16 mouse cellular contexts compared by ENCODE assay signal in genomic region chr3:126809915-126810314, GRCm38 (mm10).
"Had no signal": no experiment of that assay in that cellular context is flagged by ENCODE, and none has a peak within 500 bp of the region (broad histone marks: within the 10 kb centered on the region; RNA-seq: fewer than 3 reads in every experiment).

No protein-coding gene starts in this region.

- H3K27me3 ChIP-seq: neural tube, embryonic 13.5 days; neural tube, embryonic 15.5 days; stomach, embryonic 15.5 days had no signal

- H3K36me3 ChIP-seq: neural tube, embryonic 13.5 days; stomach, embryonic 15.5 days had no signal

- H3K4me1 ChIP-seq: neural tube, embryonic 15.5 days; stomach, embryonic 15.5 days had no signal

- H3K4me2 ChIP-seq: neural tube, embryonic 13.5 days; neural tube, embryonic 15.5 days; stomach, embryonic 15.5 days had no signal

- H3K9ac ChIP-seq: neural tube, embryonic 13.5 days; neural tube, embryonic 15.5 days; stomach, embryonic 15.5 days had no signal

- DNase-seq: retina, postnatal 1 day; right cerebral cortex, adult 18-20 months; right cerebral cortex, postnatal 14 days; right cerebral cortex, postnatal 25 days; right cerebral cortex, postnatal 4 days; spleen, adult 18-20 months; thymus, adult 18-20 months; thymus, adult 2 months; thymus, postnatal 14 days; thymus, postnatal 25 days; thymus, postnatal 36 days; thymus, postnatal 4 days had no signal

- H3K27ac ChIP-seq: neural tube, embryonic 13.5 days; neural tube, embryonic 15.5 days; stomach, embryonic 15.5 days; stomach, postnatal 0 days had no signal

- H3K9me3 ChIP-seq: neural tube, embryonic 13.5 days; neural tube, embryonic 15.5 days; stomach, embryonic 15.5 days had no signal

- H3K4me3 ChIP-seq: neural tube, embryonic 13.5 days; neural tube, embryonic 15.5 days; stomach, embryonic 15.5 days had no signal
